ENCODE assay signal across 11 mouse cellular contexts in the genomic region with DNA sequence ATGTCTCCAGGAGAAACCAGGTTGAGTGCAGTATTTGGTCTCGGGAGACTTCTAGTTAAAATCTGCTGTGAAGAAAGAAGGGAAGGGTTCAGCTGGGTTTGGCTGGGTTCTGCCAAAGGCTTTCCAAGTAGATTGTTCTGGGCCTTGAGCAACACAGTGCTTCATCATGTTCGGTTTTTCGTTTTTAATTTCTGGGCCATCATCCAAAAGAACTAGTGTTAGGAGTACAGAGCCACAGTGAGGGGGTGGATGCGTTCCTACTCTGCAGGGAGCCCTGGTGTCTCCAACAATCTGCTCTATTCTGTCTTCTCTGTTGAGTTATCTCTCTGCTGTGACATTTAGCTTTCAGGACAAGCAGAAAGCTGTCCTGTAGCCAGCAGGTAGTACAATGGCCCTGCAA. TPM values are rescaled to one million over a fixed set of nuclear protein-coding genes. Genes with fewer than 3 reads are reported as not detected.
DNase-seq lines count a peak whose midpoint lies in the region; ATAC-seq and TF ChIP-seq lines count a peak whose summit lies in the region.
"Had no signal": no experiment of that assay in that cellular context is flagged by ENCODE, and none has a peak within 500 bp of the region (broad histone marks: within the 10 kb centered on the region; RNA-seq: fewer than 3 reads in every experiment).

No protein-coding gene starts in this region.

- 71% methylated on average over 4 of the region's 4 CpGs for WGBS in embryonic facial prominence, embryonic 14.5 days
- 95% methylated on average over 4 of the region's 4 CpGs for WGBS in embryonic facial prominence, embryonic 10.5 days
- 79% methylated on average over 4 of the region's 4 CpGs for WGBS in kidney, embryonic 16.5 days
- 60% methylated on average over 4 of the region's 4 CpGs for whole genome bisulfite sequencing in forebrain, postnatal 0 days

- H3K4me2 ChIP-seq in embryonic facial prominence, embryonic 14.5 days (ENCODE audit: low read depth, low read length): no peak overlapping the region
- no peak overlapping the region for H3K4me2 ChIP-seq in kidney, embryonic 16.5 days (replicated peaks; ENCODE audit: low read depth, low read length)
- no peak overlapping the region for H3K4me2 ChIP-seq in forebrain, postnatal 0 days (ENCODE audit: low read depth)
- H3K4me2 ChIP-seq: limb, embryonic 13.5 days had no signal

- no peak overlapping the region for H3K4me3 ChIP-seq in embryonic facial prominence, embryonic 14.5 days (ENCODE audit: low read depth, low read length)
- H3K4me3 ChIP-seq in embryonic facial prominence, embryonic 10.5 days: no peak overlapping the region
- H3K4me3 ChIP-seq in kidney, embryonic 16.5 days (ENCODE audit: low read length): no peak overlapping the region
- H3K4me3 ChIP-seq in forebrain, postnatal 0 days (ENCODE audit: low read depth, low read length): no peak overlapping the region
- H3K4me3 ChIP-seq: limb, embryonic 13.5 days; myocyte had no signal

- ATAC-seq in embryonic facial prominence, embryonic 14.5 days (ENCODE audit: low read depth): no peak
- ATAC-seq in kidney, embryonic 16.5 days (ENCODE audit: low FRiP score, low TSS enrichment): no peak
- no peak for ATAC-seq in forebrain, postnatal 0 days

- no peaks in the 10 kb centered on the region for H3K9me3 ChIP-seq in embryonic facial prominence, embryonic 14.5 days (ENCODE audit: control insufficient read depth, low read length)
- H3K9me3 ChIP-seq in embryonic facial prominence, embryonic 10.5 days: no peaks in the 10 kb centered on the region
- H3K9me3 ChIP-seq in kidney, embryonic 16.5 days (ENCODE audit: low read length): no peaks in the 10 kb centered on the region
- H3K9me3 ChIP-seq in forebrain, postnatal 0 days (ENCODE audit: low read length): no peaks in the 10 kb centered on the region
- H3K9me3 ChIP-seq: limb, embryonic 13.5 days had no signal

- DNase-seq in embryonic facial prominence, embryonic 14.5 days (ENCODE audit: low spot score): peak; percentile 34
- no peak for DNase-seq in embryonic facial prominence, embryonic 10.5 days (ENCODE audit: low spot score)
- peak; percentile 88 for DNase-seq in Muller cell, postnatal 12 days (ENCODE audit: inconsistent ontology term)
- DNase-seq in cerebellum, postnatal 36 days: peak; percentile 57 to 63
- peak; percentile 37 to 87 for DNase-seq in layer of hippocampus, postnatal 14 days (ENCODE audit: low spot score in 2 of 2)
- DNase-seq in kidney, postnatal 10 days: no peak
- DNase-seq in forebrain, postnatal 0 days: no peak
- DNase-seq: B cell, adult 2 months had no signal

- 0 out of 2 replicates have a peak, but pooled peaks cover 5% of the 10 kb centered on the region for H3K4me1 ChIP-seq in embryonic facial prominence, embryonic 14.5 days (ENCODE audit: control insufficient read depth, insufficient read depth, low read length)
- H3K4me1 ChIP-seq in embryonic facial prominence, embryonic 10.5 days: peaks cover 9% of the 10 kb centered on the region
- peaks cover 8% of the 10 kb centered on the region for H3K4me1 ChIP-seq in kidney, embryonic 16.5 days (ENCODE audit: insufficient read depth, low read length)
- 0 out of 2 replicates have a peak, but pooled peaks cover 3% of the 10 kb centered on the region for H3K4me1 ChIP-seq in forebrain, postnatal 0 days (ENCODE audit: insufficient read depth)

- H3K9ac ChIP-seq in embryonic facial prominence, embryonic 14.5 days (ENCODE audit: low read depth, low read length): no peak overlapping the region
- H3K9ac ChIP-seq in kidney, embryonic 16.5 days (replicated peaks; ENCODE audit: low read length): no peak overlapping the region
- no peak overlapping the region for H3K9ac ChIP-seq in forebrain, postnatal 0 days
- H3K9ac ChIP-seq: limb, embryonic 13.5 days had no signal

- H3K27ac ChIP-seq in embryonic facial prominence, embryonic 14.5 days (replicated peaks; ENCODE audit: low read depth, low read length): no peak overlapping the region
- H3K27ac ChIP-seq in embryonic facial prominence, embryonic 10.5 days (replicated peaks): no peak overlapping the region
- no peak overlapping the region for H3K27ac ChIP-seq in kidney, embryonic 16.5 days (ENCODE audit: low read length)
- no peak overlapping the region for H3K27ac ChIP-seq in forebrain, postnatal 0 days (ENCODE audit: low read depth, low read length)
- H3K27ac ChIP-seq: limb, embryonic 13.5 days had no signal

- H3K27me3 ChIP-seq in embryonic facial prominence, embryonic 14.5 days (replicated peaks; ENCODE audit: control insufficient read depth, insufficient read depth, low read length): no peaks in the 10 kb centered on the region
- H3K27me3 ChIP-seq in embryonic facial prominence, embryonic 10.5 days (replicated peaks; ENCODE audit: low read depth, poor library complexity, severe bottlenecking): no peaks in the 10 kb centered on the region
- no peaks in the 10 kb centered on the region for H3K27me3 ChIP-seq in kidney, embryonic 16.5 days (ENCODE audit: insufficient read depth, low read length)
- no peaks in the 10 kb centered on the region for H3K27me3 ChIP-seq in forebrain, postnatal 0 days (ENCODE audit: insufficient read depth, low read length)
- H3K27me3 ChIP-seq: limb, embryonic 13.5 days had no signal

- H3K36me3 ChIP-seq in embryonic facial prominence, embryonic 14.5 days (ENCODE audit: control insufficient read depth, insufficient read depth, low read length): peaks cover 53% of the 10 kb centered on the region
- H3K36me3 ChIP-seq in embryonic facial prominence, embryonic 10.5 days (replicated peaks): peaks cover 68% of the 10 kb centered on the region
- H3K36me3 ChIP-seq in kidney, embryonic 16.5 days (ENCODE audit: insufficient read depth, low read length): peaks cover 27% of the 10 kb centered on the region
- H3K36me3 ChIP-seq in forebrain, postnatal 0 days (ENCODE audit: insufficient read depth): peaks cover 41% of the 10 kb centered on the region

- TF ChIP-seq CTCF in forebrain, postnatal 0 days (IDR thresholded peaks at IDR 0.05; ENCODE audit: low read depth): no peak

RNA-seq across cellular contexts. Expression of a gene that starts 4.0 kb away (rescaled TPM):
- 31.7 and 33.3 TPM in 2 replicates for polyA plus RNA-seq in embryonic facial prominence, embryonic 14.5 days (2014; fragmentation: Nextera tagmentation; extraction: Ambion mirVana)
- polyA plus RNA-seq in embryonic facial prominence, embryonic 10.5 days (2016; fragmentation: Nextera tagmentation; extraction: Ambion mirVana): 58.4 and 62.9 TPM in 2 replicates
- 10 to 100 TPM; 51.3 to 57.7 TPM for total RNA-seq in layer of hippocampus, postnatal 14 days (2021)
- 54.0 and 61.4 TPM in 2 replicates for polyA plus RNA-seq in kidney, embryonic 16.5 days (2015; fragmentation: Nextera tagmentation; extraction: Ambion mirVana)
- total RNA-seq in forebrain, postnatal 0 days (2014; rRNA removed): 15.5 and 21.8 TPM in 2 replicates
- 27.3 and 37.6 TPM in 2 replicates for polyA plus RNA-seq in forebrain, postnatal 0 days (2015; fragmentation: Nextera tagmentation; extraction: Ambion mirVana)

RNA-seq across cellular contexts. Expression of a gene that starts 30.3 kb away (rescaled TPM):
- 13.5 and 13.9 TPM in 2 replicates for polyA plus RNA-seq in embryonic facial prominence, embryonic 14.5 days (2014; fragmentation: Nextera tagmentation; extraction: Ambion mirVana)
- 16.2 and 16.4 TPM in 2 replicates for polyA plus RNA-seq in embryonic facial prominence, embryonic 10.5 days (2016; fragmentation: Nextera tagmentation; extraction: Ambion mirVana)
- 10 to 100 TPM; 16.8 to 18.2 TPM for total RNA-seq in layer of hippocampus, postnatal 14 days (2021)
- polyA plus RNA-seq in kidney, embryonic 16.5 days (2015; fragmentation: Nextera tagmentation; extraction: Ambion mirVana): 13.8 and 13.9 TPM in 2 replicates
- total RNA-seq in forebrain, postnatal 0 days (2014; rRNA removed): 12.3 and 14.6 TPM in 2 replicates
- polyA plus RNA-seq in forebrain, postnatal 0 days (2015; fragmentation: Nextera tagmentation; extraction: Ambion mirVana): 7.2 and 9.4 TPM in 2 replicates

Comparison
In these comparisons a context has a peak if more than half of its experiments do, and no peak if none do; other contexts are left out.
1. DNase-seq: peak in embryonic facial prominence, embryonic 14.5 days (single experiment), Muller cell, postnatal 12 days (single experiment), cerebellum, postnatal 36 days (2 of 2) and layer of hippocampus, postnatal 14 days (2 of 2); none in embryonic facial prominence, embryonic 10.5 days (single experiment), kidney, postnatal 10 days (single experiment) and forebrain, postnatal 0 days (single experiment).